8 mouse cellular contexts compared by ENCODE assay signal in genomic region chr14:100283411-100284118, GRCm38 (mm10). TPM values are rescaled to one million over a fixed set of nuclear protein-coding genes. Genes with fewer than 3 reads are reported as not detected.
DNase-seq lines count a peak whose midpoint lies in the region; ATAC-seq and TF ChIP-seq lines count a peak whose summit lies in the region.

No protein-coding gene starts in this region.

- under 1% methylated on average over 27 of the region's 27 CpGs for WGBS in heart, embryonic 10.5 days
- 2% methylated on average over 27 of the region's 27 CpGs for WGBS in kidney, embryonic 14.5 days
- 1% methylated on average over 27 of the region's 27 CpGs for WGBS in small intestine, adult 2 months

- TF ChIP-seq POLR2A in cortical plate, adult 2 months (IDR thresholded peaks at IDR 0.05; ENCODE audit: extremely low read depth, insufficient read depth, low read length): no peak
- no peak for TF ChIP-seq POLR2A in small intestine, adult 2 months (IDR thresholded peaks at IDR 0.05; ENCODE audit: low read depth, low read length)

- H3K27ac ChIP-seq in cortical plate, adult 2 months (ENCODE audit: insufficient read depth, low read length): peak overlapping the region; percentile 70
- H3K27ac ChIP-seq in heart, embryonic 10.5 days: peak overlapping the region; percentile 90
- peak overlapping the region; percentile 84; the same call in 1 of the 2 replicates for H3K27ac ChIP-seq in kidney, embryonic 14.5 days (ENCODE audit: low read depth, low read length)
- no peak overlapping the region for H3K27ac ChIP-seq in small intestine, adult 2 months (ENCODE audit: insufficient read depth, low read depth, low read length)

- H3K27me3 ChIP-seq in megakaryocyte, embryonic 14.5 days (replicated peaks): peaks cover 47% of the 10 kb centered on the region
- H3K27me3 ChIP-seq in heart, embryonic 10.5 days (ENCODE audit: insufficient read depth, poor library complexity, severe bottlenecking): no peaks in the 10 kb centered on the region
- no peaks in the 10 kb centered on the region for H3K27me3 ChIP-seq in kidney, embryonic 14.5 days (ENCODE audit: control insufficient read depth, insufficient read depth, low read length)
- peaks cover 26% of the 10 kb centered on the region for H3K27me3 ChIP-seq in small intestine, adult 2 months (ENCODE audit: control insufficient read depth, insufficient read depth, low read length)

- DNase-seq in heart, embryonic 10.5 days (ENCODE audit: low spot score): no peak
- DNase-seq in lung, postnatal 10 days: peak; percentile 17
- no peak for DNase-seq in spleen, postnatal 36 days (ENCODE audit: low spot score in 2 of 2)

- peak overlapping the region; percentile 61 for H3K9ac ChIP-seq in kidney, embryonic 14.5 days (ENCODE audit: low read depth, low read length)

- no peak for TF ChIP-seq CTCF in cortical plate, adult 2 months (IDR thresholded peaks at IDR 0.05; ENCODE audit: extremely low read depth, insufficient read depth, low read length)
- no peak for TF ChIP-seq CTCF in small intestine, adult 2 months (IDR thresholded peaks at IDR 0.05; ENCODE audit: extremely low read depth, insufficient read length, insufficient replicate concordance, low read depth, low read length)

- no peaks in the 10 kb centered on the region for H3K9me3 ChIP-seq in megakaryocyte, embryonic 14.5 days
- H3K9me3 ChIP-seq in heart, embryonic 10.5 days: no peaks in the 10 kb centered on the region
- no peaks in the 10 kb centered on the region for H3K9me3 ChIP-seq in kidney, embryonic 14.5 days (ENCODE audit: control insufficient read depth, low read length)

- H3K4me3 ChIP-seq in megakaryocyte, embryonic 14.5 days (replicated peaks): peak overlapping the region; percentile 91
- peak overlapping the region; percentile 89 for H3K4me3 ChIP-seq in cortical plate, adult 2 months (ENCODE audit: insufficient read depth, low read length)
- H3K4me3 ChIP-seq in heart, embryonic 10.5 days: peak overlapping the region; percentile 79
- H3K4me3 ChIP-seq in kidney, embryonic 14.5 days (ENCODE audit: low read length): peak overlapping the region; percentile 58
- peak overlapping the region; percentile 66 for H3K4me3 ChIP-seq in small intestine, adult 2 months (ENCODE audit: low read depth, low read length)

- H3K4me2 ChIP-seq in kidney, embryonic 14.5 days (replicated peaks; ENCODE audit: low read depth, low read length): peak overlapping the region; percentile 89

- no peaks in the 10 kb centered on the region for H3K36me3 ChIP-seq in megakaryocyte, embryonic 14.5 days (replicated peaks; ENCODE audit: low read length)
- H3K36me3 ChIP-seq in heart, embryonic 10.5 days: no peaks in the 10 kb centered on the region
- H3K36me3 ChIP-seq in kidney, embryonic 14.5 days (ENCODE audit: control insufficient read depth, insufficient read depth, low read length): no peaks in the 10 kb centered on the region
- no peaks in the 10 kb centered on the region for H3K36me3 ChIP-seq in small intestine, adult 2 months (ENCODE audit: control insufficient read depth, insufficient read depth, low read length)

- H3K4me1 ChIP-seq in megakaryocyte, embryonic 14.5 days: peaks cover 27% of the 10 kb centered on the region
- peaks cover 7% of the 10 kb centered on the region; the same call in 1 of the 2 replicates for H3K4me1 ChIP-seq in cortical plate, adult 2 months (ENCODE audit: control insufficient read depth, insufficient read depth, low read length)
- peaks cover 16% of the 10 kb centered on the region; the same call in 1 of the 2 replicates for H3K4me1 ChIP-seq in heart, embryonic 10.5 days
- H3K4me1 ChIP-seq in kidney, embryonic 14.5 days (ENCODE audit: control insufficient read depth, insufficient read depth, low read length): peaks cover 15% of the 10 kb centered on the region; the same call in 1 of the 2 replicates
- peaks cover 16% of the 10 kb centered on the region for H3K4me1 ChIP-seq in small intestine, adult 2 months (ENCODE audit: control insufficient read depth, insufficient read depth, insufficient read length, low read length)

- no peak for ATAC-seq in megakaryocyte, adult 5-6 weeks (ENCODE audit: poor library complexity, severe bottlenecking)
- ATAC-seq in kidney, embryonic 14.5 days (ENCODE audit: low FRiP score, low TSS enrichment): no peak

RNA-seq across cellular contexts. Expression of gene Klf12, which starts 0.9 kb away (rescaled TPM):
- 0.02 TPM in 1 of 2 replicates, not detected in the other for polyA plus RNA-seq in megakaryocyte, embryonic 14.5 days (2012; ENCODE audit: insufficient read depth, low replicate concordance)
- 0.75 TPM in 1 of 2 replicates, not detected in the other for total RNA-seq in megakaryocyte, adult 5-6 weeks (2015)
- total RNA-seq in megakaryocyte, adult 5-6 weeks (2017): 0.11 and 0.16 TPM in 2 replicates
- polyA plus RNA-seq in cortical plate, adult 2 months (2012; rRNA removed): 19.5 and 22.4 TPM in 2 replicates
- polyA plus RNA-seq in heart, embryonic 10.5 days (2016; fragmentation: Nextera tagmentation; extraction: Ambion mirVana): 5.7 and 8.4 TPM in 2 replicates
- 7.1 and 10.1 TPM in 2 replicates for polyA plus RNA-seq in kidney, embryonic 14.5 days (2014; fragmentation: Nextera tagmentation; extraction: Ambion mirVana)
- polyA plus RNA-seq in small intestine, adult 2 months (2012; rRNA removed): 0.79 and 1.1 TPM in 2 replicates
